Mouse (Mus musculus): ENCODE data around the gene Kcnh7. TPM values are rescaled to one million over a fixed set of nuclear protein-coding genes. Genes with fewer than 3 reads are reported as not detected.

Gene Kcnh7
- polyA plus RNA-seq, 1 experiment from 2014 or later, result 1.4 TPM

GRCm38 (mm10) chr2:62907688-62908087 is 276.4 kb downstream of the Kcnh7 start:
- Histone ChIP-seq H3K27ac (ENCODE audit: low read depth, low read length) (no peak overlapping the region), H3K9ac (ENCODE audit: low read length) (no peak overlapping the region), H3K4me2 (ENCODE audit: low read depth) (no peak overlapping the region), H3K4me1 (ENCODE audit: control insufficient read depth, insufficient read depth, low read length) (no peaks in the 10 kb centered on the region), H3K36me3 (ENCODE audit: control insufficient read depth, insufficient read depth, low read length) (no peaks in the 10 kb centered on the region), H3K4me3 (ENCODE audit: low read depth, low read length) (no peak overlapping the region), H3K27me3 (ENCODE audit: control insufficient read depth, insufficient read depth, low read length) (no peaks in the 10 kb centered on the region), H3K9me3 (ENCODE audit: control insufficient read depth, low read length) (no peaks in the 10 kb centered on the region)
- WGBS, result 87% methylated on average over 3 of the region's 3 CpGs
- DNase-seq (ENCODE audit: low spot score) (no peak), ATAC-seq (ENCODE audit: insufficient read depth, low FRiP score, low TSS enrichment) (no peak)

- Histone ChIP-seq H3K36me3 (ENCODE audit: control insufficient read depth, insufficient read depth, low read length) (no peaks in the 10 kb centered on the region), H3K4me1 (ENCODE audit: control insufficient read depth, insufficient read depth, low read length) (no peaks in the 10 kb centered on the region), H3K27me3 (ENCODE audit: control insufficient read depth, insufficient read depth, low read length) (no peaks in the 10 kb centered on the region), H3K4me2 (ENCODE audit: low read depth) (no peak overlapping the region), H3K4me3 (ENCODE audit: low read depth, low read length) (no peak overlapping the region), H3K9me3 (ENCODE audit: control insufficient read depth, low read length) (no peaks in the 10 kb centered on the region), H3K27ac (ENCODE audit: low read depth, low read length) (no peak overlapping the region), H3K9ac (ENCODE audit: low read length) (no peak overlapping the region)
- WGBS, result 90% methylated on average over 1 of the region's 1 CpGs
- no peak for DNase-seq (ENCODE audit: low spot score)
- ATAC-seq (ENCODE audit: insufficient read depth, low FRiP score, low TSS enrichment), result no peak
Measured at GRCm38 (mm10) chr2:62902363-62903353, 281.4 kb downstream of the Kcnh7 start.

GRCm38 (mm10) chr2:62878763-62879162 is 305.3 kb downstream of the Kcnh7 start:
- 76% methylated on average over 4 of the region's 4 CpGs for WGBS
- no peaks in the 10 kb centered on the region for H3K4me1 ChIP-seq (ENCODE audit: control insufficient read depth, insufficient read depth, low read length)
- H3K9me3 ChIP-seq (ENCODE audit: control insufficient read depth, low read length), result no peaks in the 10 kb centered on the region
- H3K4me2 ChIP-seq (ENCODE audit: low read depth), result no peak overlapping the region
- no peak for DNase-seq (ENCODE audit: low spot score)
- no peak overlapping the region for H3K4me3 ChIP-seq (ENCODE audit: low read depth, low read length)
- H3K27ac ChIP-seq (ENCODE audit: low read depth, low read length), result no peak overlapping the region
- H3K9ac ChIP-seq (ENCODE audit: low read length), result no peak overlapping the region
- H3K36me3 ChIP-seq (ENCODE audit: control insufficient read depth, insufficient read depth, low read length), result no peaks in the 10 kb centered on the region
- H3K27me3 ChIP-seq (ENCODE audit: control insufficient read depth, insufficient read depth, low read length), result no peaks in the 10 kb centered on the region
- no peak for ATAC-seq (ENCODE audit: insufficient read depth, low FRiP score, low TSS enrichment)

- Histone ChIP-seq H3K4me1 (ENCODE audit: control insufficient read depth, insufficient read depth, low read length) (no peaks in the 10 kb centered on the region), H3K9me3 (ENCODE audit: control insufficient read depth, low read length) (no peaks in the 10 kb centered on the region), H3K27me3 (ENCODE audit: control insufficient read depth, insufficient read depth, low read length) (no peaks in the 10 kb centered on the region), H3K36me3 (ENCODE audit: control insufficient read depth, insufficient read depth, low read length) (no peaks in the 10 kb centered on the region), H3K4me3 (ENCODE audit: low read depth, low read length) (no peak overlapping the region), H3K4me2 (ENCODE audit: low read depth) (no peak overlapping the region), H3K9ac (ENCODE audit: low read length) (no peak overlapping the region), H3K27ac (ENCODE audit: low read depth, low read length) (no peak overlapping the region)
- ATAC-seq (ENCODE audit: insufficient read depth, low FRiP score, low TSS enrichment) (no peak), DNase-seq (ENCODE audit: low spot score) (no peak)
- 92% methylated on average over 3 of the region's 3 CpGs for WGBS
Measured at GRCm38 (mm10) chr2:62855391-62855790, 328.7 kb downstream of the Kcnh7 start.

GRCm38 (mm10) chr2:62842630-62843029 is 341.5 kb downstream of the Kcnh7 start:
- DNase-seq (ENCODE audit: low spot score) (no peak), ATAC-seq (ENCODE audit: insufficient read depth, low FRiP score, low TSS enrichment) (no peak)
- no peak overlapping the region for H3K4me3 ChIP-seq (ENCODE audit: low read depth, low read length)
- 89% methylated on average over 1 of the region's 1 CpGs for WGBS
- H3K9ac ChIP-seq (ENCODE audit: low read length), result no peak overlapping the region
- H3K36me3 ChIP-seq (ENCODE audit: control insufficient read depth, insufficient read depth, low read length), result no peaks in the 10 kb centered on the region
- no peaks in the 10 kb centered on the region for H3K9me3 ChIP-seq (ENCODE audit: control insufficient read depth, low read length)
- no peak overlapping the region for H3K4me2 ChIP-seq (ENCODE audit: low read depth)
- no peaks in the 10 kb centered on the region for H3K27me3 ChIP-seq (ENCODE audit: control insufficient read depth, insufficient read depth, low read length)
- H3K27ac ChIP-seq (ENCODE audit: low read depth, low read length), result no peak overlapping the region
- no peaks in the 10 kb centered on the region for H3K4me1 ChIP-seq (ENCODE audit: control insufficient read depth, insufficient read depth, low read length)

GRCm38 (mm10) chr2:62834261-62834660 is 349.8 kb downstream of the Kcnh7 start:
- Histone ChIP-seq H3K27ac (ENCODE audit: low read depth, low read length) (no peak overlapping the region), H3K9me3 (ENCODE audit: control insufficient read depth, low read length) (no peaks in the 10 kb centered on the region), H3K4me1 (ENCODE audit: control insufficient read depth, insufficient read depth, low read length) (no peaks in the 10 kb centered on the region), H3K27me3 (ENCODE audit: control insufficient read depth, insufficient read depth, low read length) (no peaks in the 10 kb centered on the region), H3K9ac (ENCODE audit: low read length) (no peak overlapping the region), H3K4me2 (ENCODE audit: low read depth) (no peak overlapping the region), H3K36me3 (ENCODE audit: control insufficient read depth, insufficient read depth, low read length) (no peaks in the 10 kb centered on the region), H3K4me3 (ENCODE audit: low read depth, low read length) (no peak overlapping the region)
- DNase-seq (ENCODE audit: low spot score) (no peak), ATAC-seq (ENCODE audit: insufficient read depth, low FRiP score, low TSS enrichment) (no peak)
- 94% methylated on average over 1 of the region's 1 CpGs for WGBS

- H3K4me1 ChIP-seq (ENCODE audit: control insufficient read depth, insufficient read depth, low read length), result no peaks in the 10 kb centered on the region
- DNase-seq (ENCODE audit: low spot score) (no peak), ATAC-seq (ENCODE audit: insufficient read depth, low FRiP score, low TSS enrichment) (no peak)
- H3K36me3 ChIP-seq (ENCODE audit: control insufficient read depth, insufficient read depth, low read length), result no peaks in the 10 kb centered on the region
- WGBS, result 70% methylated on average over 2 of the region's 2 CpGs
- H3K4me2 ChIP-seq (ENCODE audit: low read depth), result no peak overlapping the region
- no peaks in the 10 kb centered on the region for H3K27me3 ChIP-seq (ENCODE audit: control insufficient read depth, insufficient read depth, low read length)
- H3K9me3 ChIP-seq (ENCODE audit: control insufficient read depth, low read length), result no peaks in the 10 kb centered on the region
- H3K4me3 ChIP-seq (ENCODE audit: low read depth, low read length), result no peak overlapping the region
- no peak overlapping the region for H3K27ac ChIP-seq (ENCODE audit: low read depth, low read length)
- H3K9ac ChIP-seq (ENCODE audit: low read length), result no peak overlapping the region
Measured at GRCm38 (mm10) chr2:62819231-62819630, 364.9 kb downstream of the Kcnh7 start.

GRCm38 (mm10) chr2:62816016-62816415 is 368.1 kb downstream of the Kcnh7 start:
- WGBS, result 85% methylated on average over 3 of the region's 3 CpGs
- DNase-seq (ENCODE audit: low spot score), result no peak

GRCm38 (mm10) chr2:62808813-62809212 is 375.3 kb downstream of the Kcnh7 start:
- Histone ChIP-seq H3K27me3 (ENCODE audit: control insufficient read depth, insufficient read depth, low read length) (no peaks in the 10 kb centered on the region), H3K4me1 (ENCODE audit: control insufficient read depth, insufficient read depth, low read length) (no peaks in the 10 kb centered on the region), H3K27ac (ENCODE audit: low read depth, low read length) (no peak overlapping the region), H3K4me3 (ENCODE audit: low read depth, low read length) (no peak overlapping the region), H3K9me3 (ENCODE audit: control insufficient read depth, low read length) (no peaks in the 10 kb centered on the region), H3K4me2 (ENCODE audit: low read depth) (no peak overlapping the region), H3K9ac (ENCODE audit: low read length) (no peak overlapping the region), H3K36me3 (ENCODE audit: control insufficient read depth, insufficient read depth, low read length) (no peaks in the 10 kb centered on the region)
- WGBS, result 66% methylated on average over 4 of the region's 4 CpGs
- ATAC-seq (ENCODE audit: insufficient read depth, low FRiP score, low TSS enrichment) (no peak), DNase-seq (ENCODE audit: low spot score) (no peak)

More at GRCm38 (mm10) chr2:62816016-62816415, 368.1 kb downstream of the Kcnh7 start:
- Histone ChIP-seq H3K36me3 (ENCODE audit: control insufficient read depth, insufficient read depth, low read length) (no peaks in the 10 kb centered on the region), H3K4me1 (ENCODE audit: control insufficient read depth, insufficient read depth, low read length) (no peaks in the 10 kb centered on the region), H3K4me2 (ENCODE audit: low read depth) (no peak overlapping the region), H3K27me3 (ENCODE audit: control insufficient read depth, insufficient read depth, low read length) (no peaks in the 10 kb centered on the region), H3K9ac (ENCODE audit: low read length) (no peak overlapping the region), H3K9me3 (ENCODE audit: control insufficient read depth, low read length) (no peaks in the 10 kb centered on the region), H3K27ac (ENCODE audit: low read depth, low read length) (no peak overlapping the region), H3K4me3 (ENCODE audit: low read depth, low read length) (no peak overlapping the region)
- ATAC-seq (ENCODE audit: insufficient read depth, low FRiP score, low TSS enrichment), result no peak
